Mouse (Mus musculus): ENCODE data around the gene Camta1. TPM values are rescaled to one million over a fixed set of nuclear protein-coding genes. Genes with fewer than 3 reads are reported as not detected.

Camta1 gene
- polyA plus RNA-seq, 1 experiment from 2014 or later: 171 TPM

- 89% methylated on average over 8 of the region's 8 CpGs for WGBS
- no peak for DNase-seq (ENCODE audit: low spot score)
- no peak overlapping the region for H3K9ac ChIP-seq
- H3K9me3 ChIP-seq (ENCODE audit: control insufficient read depth, low read length): no peaks in the 10 kb centered on the region
- no peaks in the 10 kb centered on the region for H3K36me3 ChIP-seq (replicated peaks; ENCODE audit: control insufficient read depth, insufficient read depth)
- no peak overlapping the region for H3K4me3 ChIP-seq (replicated peaks; ENCODE audit: low read length)
- no peak for ATAC-seq (ENCODE audit: low FRiP score)
- H3K4me1 ChIP-seq (replicated peaks; ENCODE audit: control insufficient read depth, insufficient read depth, low read length): peaks cover 30% of the 10 kb centered on the region
- no peak overlapping the region for H3K4me2 ChIP-seq (replicated peaks)
- H3K27ac ChIP-seq: no peak overlapping the region
- H3K27me3 ChIP-seq (ENCODE audit: control insufficient read depth, insufficient read depth, low read length): no peaks in the 10 kb centered on the region
These were observed 227.9 kb downstream of the Camta1 start for GRCm38 (mm10) chr4:151633795-151634194.

DNA sequence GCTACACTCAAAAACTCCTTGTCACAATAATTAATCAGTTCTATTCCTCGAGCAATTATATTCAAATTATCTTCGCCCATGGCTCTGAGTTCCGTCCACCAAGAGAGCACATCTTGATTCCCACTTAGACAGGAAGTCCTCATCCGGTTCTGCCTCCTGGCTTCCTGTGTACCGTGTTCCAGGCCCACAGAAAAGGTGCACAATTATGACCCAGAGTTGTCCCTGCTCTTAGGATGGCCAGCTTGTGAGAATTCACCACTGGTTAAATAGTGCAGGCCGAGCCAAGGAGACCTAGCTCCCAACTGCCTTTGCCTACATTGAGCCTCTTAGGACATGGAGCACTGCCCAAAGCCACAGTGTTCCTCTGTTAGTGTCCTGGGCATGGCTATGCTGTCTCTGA, 229.4 kb downstream of the Camta1 start:
- Histone ChIP-seq H3K4me2 (replicated peaks) (no peak overlapping the region), H3K27me3 (ENCODE audit: control insufficient read depth, insufficient read depth, low read length) (no peaks in the 10 kb centered on the region), H3K27ac (no peak overlapping the region), H3K9ac (no peak overlapping the region), H3K36me3 (replicated peaks; ENCODE audit: control insufficient read depth, insufficient read depth) (no peaks in the 10 kb centered on the region), H3K9me3 (ENCODE audit: control insufficient read depth, low read length) (no peaks in the 10 kb centered on the region), H3K4me3 (replicated peaks; ENCODE audit: low read length) (no peak overlapping the region), H3K4me1 (replicated peaks; ENCODE audit: control insufficient read depth, insufficient read depth, low read length) (peaks cover 25% of the 10 kb centered on the region)
- DNase-seq (ENCODE audit: low spot score): no peak
- 77% methylated on average over 6 of the region's 6 CpGs for WGBS
- ATAC-seq (ENCODE audit: low FRiP score): no peak

GRCm38 (mm10) chr4:151630664-151631063, 231.0 kb downstream of the Camta1 start:
- Histone ChIP-seq H3K27me3 (ENCODE audit: control insufficient read depth, insufficient read depth, low read length) (no peaks in the 10 kb centered on the region), H3K27ac (no peak overlapping the region), H3K4me3 (replicated peaks; ENCODE audit: low read length) (no peak overlapping the region), H3K9ac (no peak overlapping the region), H3K9me3 (ENCODE audit: control insufficient read depth, low read length) (no peaks in the 10 kb centered on the region), H3K36me3 (replicated peaks; ENCODE audit: control insufficient read depth, insufficient read depth) (no peaks in the 10 kb centered on the region), H3K4me2 (replicated peaks) (no peak overlapping the region), H3K4me1 (replicated peaks; ENCODE audit: control insufficient read depth, insufficient read depth, low read length) (peaks cover 18% of the 10 kb centered on the region)
- no peak for ATAC-seq (ENCODE audit: low FRiP score)
- DNase-seq (ENCODE audit: low spot score): no peak
- WGBS: 31% methylated on average over 10 of the region's 10 CpGs

- no peak overlapping the region for H3K27ac ChIP-seq
- no peak overlapping the region for H3K4me2 ChIP-seq (replicated peaks)
- H3K9me3 ChIP-seq (ENCODE audit: control insufficient read depth, low read length): no peaks in the 10 kb centered on the region
- 37% methylated on average over 3 of the region's 3 CpGs for WGBS
- no peak overlapping the region for H3K9ac ChIP-seq
- ATAC-seq (ENCODE audit: low FRiP score) (no peak), DNase-seq (ENCODE audit: low spot score) (no peak)
- peaks cover 14% of the 10 kb centered on the region for H3K4me1 ChIP-seq (replicated peaks; ENCODE audit: control insufficient read depth, insufficient read depth, low read length)
- no peaks in the 10 kb centered on the region for H3K36me3 ChIP-seq (replicated peaks; ENCODE audit: control insufficient read depth, insufficient read depth)
- no peak overlapping the region for H3K4me3 ChIP-seq (replicated peaks; ENCODE audit: low read length)
- H3K27me3 ChIP-seq (ENCODE audit: control insufficient read depth, insufficient read depth, low read length): no peaks in the 10 kb centered on the region
These were observed 231.4 kb downstream of the Camta1 start for GRCm38 (mm10) chr4:151630231-151630630.

DNA sequence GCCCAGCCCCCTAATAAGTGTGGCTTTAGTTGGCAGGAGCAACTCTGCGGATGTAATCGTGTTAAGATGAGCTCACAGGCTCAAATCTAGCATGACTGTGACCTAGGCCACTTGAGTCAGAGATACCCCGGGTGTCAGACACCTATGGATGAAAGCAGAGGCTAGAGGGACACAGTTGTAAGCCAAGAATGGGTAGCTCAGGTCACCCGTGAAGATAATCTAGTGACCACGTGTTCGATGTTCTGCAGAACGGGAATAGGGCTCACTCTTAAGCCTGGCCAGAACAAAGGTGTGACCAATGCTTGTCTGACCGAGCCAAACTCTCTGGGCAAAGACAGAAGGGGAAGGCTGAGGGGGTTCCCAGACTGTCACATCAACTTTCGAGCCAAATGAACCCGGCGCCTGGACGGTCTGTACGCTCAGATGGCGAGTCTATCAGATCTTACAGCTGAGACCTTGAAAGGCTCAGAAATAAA, 242.1 kb downstream of the Camta1 start:
- Histone ChIP-seq H3K27me3 (ENCODE audit: control insufficient read depth, insufficient read depth, low read length) (no peaks in the 10 kb centered on the region), H3K4me1 (replicated peaks; ENCODE audit: control insufficient read depth, insufficient read depth, low read length) (peaks cover 24% of the 10 kb centered on the region), H3K9me3 (ENCODE audit: control insufficient read depth, low read length) (no peaks in the 10 kb centered on the region), H3K36me3 (replicated peaks; ENCODE audit: control insufficient read depth, insufficient read depth) (no peaks in the 10 kb centered on the region), H3K9ac (no peak overlapping the region), H3K27ac (0 out of 2 replicates have a peak overlapping the region, but pooled peaks have one; percentile 12), H3K4me3 (replicated peaks; ENCODE audit: low read length) (no peak overlapping the region), H3K4me2 (replicated peaks) (no peak overlapping the region)
- no peak; the same call in 1 of the 2 replicates for ATAC-seq (ENCODE audit: low FRiP score)
- DNase-seq (ENCODE audit: low spot score): no peak
- 57% methylated on average over 14 of the region's 14 CpGs for WGBS

DNA sequence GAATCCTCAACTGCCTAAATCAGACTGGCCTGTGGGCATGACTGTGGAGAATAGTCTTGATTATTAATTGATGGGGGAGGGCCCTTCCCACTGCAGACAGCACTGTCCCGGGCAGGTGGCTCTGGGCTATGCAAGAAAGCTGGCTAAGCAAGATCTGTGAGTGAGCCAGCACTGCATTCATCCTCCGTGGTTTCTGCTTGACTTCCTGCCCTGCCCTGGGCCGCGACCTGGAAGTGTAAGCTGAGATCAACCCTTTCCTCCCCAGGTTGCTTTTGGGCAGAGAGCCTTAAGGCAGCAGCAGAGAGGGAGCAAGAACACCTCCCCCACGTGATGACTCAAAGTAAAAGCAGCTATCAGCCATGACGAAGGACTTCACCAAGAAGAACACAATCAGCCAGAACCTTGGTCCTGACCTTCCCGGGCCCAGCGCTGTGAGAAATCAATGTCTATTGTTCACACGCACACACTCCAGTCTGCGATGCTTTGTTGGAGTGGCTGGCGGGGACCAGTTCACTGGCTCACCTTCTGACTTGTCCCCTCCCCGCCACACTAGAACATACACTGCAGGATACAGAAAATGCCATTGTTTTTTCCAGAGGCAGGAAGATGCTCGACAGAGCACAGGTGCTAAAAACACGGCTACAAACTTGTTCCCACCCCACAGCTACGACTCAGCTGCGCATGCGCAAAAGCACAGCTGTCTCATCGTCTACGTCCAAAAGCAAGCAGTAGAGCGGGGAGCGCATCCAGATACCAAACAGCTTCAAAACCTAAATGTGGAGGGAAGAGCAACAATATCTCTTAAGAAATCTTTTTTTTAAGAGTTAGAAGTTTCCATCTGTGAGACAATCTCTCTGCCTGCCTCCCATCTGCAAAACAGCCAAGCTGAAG, 243.0 kb downstream of the Camta1 start:
- DNase-seq (ENCODE audit: low spot score): no peak
- 25% methylated on average over 21 of the region's 21 CpGs for WGBS
- Histone ChIP-seq H3K4me2 (replicated peaks) (peak overlapping the region; percentile 33), H3K27ac (no peak overlapping the region; the same call in 1 of the 2 replicates), H3K4me3 (replicated peaks; ENCODE audit: low read length) (no peak overlapping the region), H3K27me3 (ENCODE audit: control insufficient read depth, insufficient read depth, low read length) (no peaks in the 10 kb centered on the region), H3K4me1 (replicated peaks; ENCODE audit: control insufficient read depth, insufficient read depth, low read length) (peaks cover 24% of the 10 kb centered on the region), H3K9me3 (ENCODE audit: control insufficient read depth, low read length) (peaks cover 5% of the 10 kb centered on the region; the same call in 1 of the 2 replicates), H3K36me3 (replicated peaks; ENCODE audit: control insufficient read depth, insufficient read depth) (no peaks in the 10 kb centered on the region), H3K9ac (no peak overlapping the region)
- peak; percentile 51 for ATAC-seq (ENCODE audit: low FRiP score)

GRCm38 (mm10) chr4:151611621-151612020, 250.1 kb downstream of the Camta1 start:
- Histone ChIP-seq H3K4me2 (replicated peaks) (no peak overlapping the region), H3K27ac (peak overlapping the region; percentile 21; the same call in 1 of the 2 replicates), H3K9me3 (ENCODE audit: control insufficient read depth, low read length) (peaks cover 5% of the 10 kb centered on the region; the same call in 1 of the 2 replicates), H3K4me1 (replicated peaks; ENCODE audit: control insufficient read depth, insufficient read depth, low read length) (no peaks in the 10 kb centered on the region), H3K4me3 (replicated peaks; ENCODE audit: low read length) (no peak overlapping the region), H3K36me3 (replicated peaks; ENCODE audit: control insufficient read depth, insufficient read depth) (no peaks in the 10 kb centered on the region), H3K27me3 (ENCODE audit: control insufficient read depth, insufficient read depth, low read length) (no peaks in the 10 kb centered on the region), H3K9ac (no peak overlapping the region)
- DNase-seq (ENCODE audit: low spot score) (no peak), ATAC-seq (ENCODE audit: low FRiP score) (no peak)
- WGBS: 49% methylated on average over 6 of the region's 6 CpGs

DNA sequence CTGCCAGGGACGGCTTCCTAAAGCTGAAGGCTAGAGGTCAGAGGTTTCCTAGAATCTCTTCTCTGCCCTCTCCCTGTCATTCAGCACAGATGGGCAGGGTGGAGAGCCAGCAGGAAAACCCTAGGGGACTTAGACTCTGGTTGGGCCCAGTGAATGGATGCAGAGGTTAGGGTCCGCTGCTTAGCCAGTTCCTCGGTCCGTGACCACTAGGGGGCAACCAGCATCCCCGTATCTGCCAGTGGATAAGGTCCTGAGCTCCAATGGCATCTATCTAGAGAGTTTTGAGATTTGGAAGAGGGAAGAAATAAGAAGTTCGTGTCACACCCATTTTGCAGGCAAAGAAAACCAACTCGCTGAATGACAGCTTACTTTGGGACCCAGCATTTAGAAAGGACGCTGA, 251.4 kb downstream of the Camta1 start:
- ATAC-seq (ENCODE audit: low FRiP score) (no peak; the same call in 1 of the 2 replicates), DNase-seq (ENCODE audit: low spot score) (peak; percentile 75)
- Histone ChIP-seq H3K4me2 (replicated peaks) (no peak overlapping the region), H3K36me3 (replicated peaks; ENCODE audit: control insufficient read depth, insufficient read depth) (no peaks in the 10 kb centered on the region), H3K27ac (no peak overlapping the region), H3K9ac (no peak overlapping the region), H3K4me3 (replicated peaks; ENCODE audit: low read length) (no peak overlapping the region), H3K27me3 (ENCODE audit: control insufficient read depth, insufficient read depth, low read length) (no peaks in the 10 kb centered on the region), H3K9me3 (ENCODE audit: control insufficient read depth, low read length) (peaks cover 5% of the 10 kb centered on the region; the same call in 1 of the 2 replicates), H3K4me1 (replicated peaks; ENCODE audit: control insufficient read depth, insufficient read depth, low read length) (no peaks in the 10 kb centered on the region)
- WGBS: 16% methylated on average over 8 of the region's 8 CpGs

DNA sequence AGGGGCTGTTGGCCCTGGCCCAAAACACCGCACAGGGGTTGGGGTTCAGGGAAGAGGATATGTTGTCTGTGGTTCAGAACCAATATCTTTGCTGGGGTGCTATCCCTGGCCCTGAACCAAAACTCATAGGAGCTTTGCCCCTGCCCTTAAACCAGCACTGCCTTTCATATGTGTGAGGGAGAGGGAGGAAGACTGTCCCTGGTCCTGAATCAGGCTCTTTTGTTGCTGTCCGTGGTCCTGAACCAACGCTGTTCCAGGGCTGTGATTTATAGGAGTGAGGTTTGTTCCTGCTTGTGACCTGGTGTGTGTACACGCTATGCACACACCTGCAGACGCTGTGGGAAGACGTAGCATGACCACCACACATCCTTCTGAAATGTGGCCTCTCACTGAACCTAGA, 256.8 kb downstream of the Camta1 start:
- Histone ChIP-seq H3K27me3 (ENCODE audit: control insufficient read depth, insufficient read depth, low read length) (no peaks in the 10 kb centered on the region), H3K36me3 (replicated peaks; ENCODE audit: control insufficient read depth, insufficient read depth) (no peaks in the 10 kb centered on the region), H3K27ac (no peak overlapping the region), H3K4me3 (replicated peaks; ENCODE audit: low read length) (no peak overlapping the region), H3K4me1 (replicated peaks; ENCODE audit: control insufficient read depth, insufficient read depth, low read length) (peaks cover 24% of the 10 kb centered on the region), H3K9me3 (ENCODE audit: control insufficient read depth, low read length) (no peaks in the 10 kb centered on the region), H3K9ac (no peak overlapping the region), H3K4me2 (replicated peaks) (no peak overlapping the region)
- ATAC-seq (ENCODE audit: low FRiP score) (no peak), DNase-seq (ENCODE audit: low spot score) (no peak)
- 42% methylated on average over 6 of the region's 6 CpGs for WGBS
